In the genomic region with DNA sequence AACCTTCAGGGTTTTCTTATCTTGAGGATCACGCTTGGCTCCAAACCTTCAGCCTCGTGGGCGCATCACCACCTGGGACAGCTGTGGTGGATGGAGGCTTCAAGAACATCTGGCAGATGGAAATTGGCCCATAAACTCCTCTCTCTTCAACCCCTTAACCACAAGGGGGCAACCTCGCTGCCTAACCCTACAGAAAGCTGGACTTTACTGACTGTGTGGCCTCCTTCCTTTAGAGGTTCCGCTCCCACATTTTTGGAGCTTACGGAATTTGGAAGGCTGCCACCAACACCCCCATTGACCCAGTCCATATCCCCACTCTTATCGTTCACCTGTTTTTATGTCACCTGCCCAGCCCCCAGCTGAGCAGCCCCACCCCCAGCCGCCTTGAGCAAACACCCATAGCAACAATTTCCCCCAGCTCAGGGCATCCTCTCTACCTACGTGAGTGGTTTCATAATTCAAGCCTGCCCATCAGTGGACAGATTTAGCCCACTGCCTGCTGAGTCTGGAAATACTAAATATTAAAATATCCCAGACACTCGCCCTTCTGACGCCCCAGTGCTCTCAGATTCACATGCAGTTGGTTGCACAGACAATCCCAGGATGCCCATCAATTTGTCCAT, we compare ENCODE assay signal across 10 mouse cellular contexts.
DNase-seq lines count a peak whose midpoint lies in the region; ATAC-seq and TF ChIP-seq lines count a peak whose summit lies in the region.
"Had no signal": no experiment of that assay in that cellular context is flagged by ENCODE, and none has a peak within 500 bp of the region (broad histone marks: within the 10 kb centered on the region; RNA-seq: fewer than 3 reads in every experiment).

No protein-coding gene starts in this region.

- intact Hi-C loops in heart, postnatal 10 days (cut with DNase I): loop anchor here (2.0 kb wide), 1 partner anchor 380 kb away; no protein-coding TSS in a partner anchor

- TF ChIP-seq POLR2A in bone marrow macrophage, adult 2 months (IDR thresholded peaks at IDR 0.05; ENCODE audit: borderline replicate concordance, low read depth, low read length): no peak

- no peaks in the 10 kb centered on the region for H3K36me3 ChIP-seq in intestine, postnatal 0 days (ENCODE audit: control insufficient read depth, insufficient read depth)
- H3K36me3 ChIP-seq in intestine, embryonic 16.5 days (ENCODE audit: control insufficient read depth, insufficient read depth, low read length): no peaks in the 10 kb centered on the region
- H3K36me3 ChIP-seq in E14TG2a.4 (ENCODE audit: insufficient read depth, low read length): no peaks in the 10 kb centered on the region
- H3K36me3 ChIP-seq: embryonic facial prominence, embryonic 13.5 days had no signal

- H3K4me2 ChIP-seq in intestine, postnatal 0 days (replicated peaks; ENCODE audit: low read depth): no peak overlapping the region
- no peak overlapping the region for H3K4me2 ChIP-seq in intestine, embryonic 16.5 days (ENCODE audit: low read depth, low read length)
- H3K4me2 ChIP-seq: embryonic facial prominence, embryonic 13.5 days had no signal

- no peak overlapping the region for H3K27ac ChIP-seq in intestine, postnatal 0 days (ENCODE audit: low read depth, low read length)
- H3K27ac ChIP-seq in intestine, embryonic 16.5 days (ENCODE audit: low read length): no peak overlapping the region
- no peak overlapping the region for H3K27ac ChIP-seq in bone marrow macrophage, adult 2 months (ENCODE audit: insufficient read depth, low read depth, low read length)
- H3K27ac ChIP-seq: embryonic facial prominence, embryonic 13.5 days had no signal

- DNase-seq in heart, postnatal 10 days: peak; percentile 41 to 66
- peak; percentile 13 to 37 for DNase-seq in lung, adult 18-20 months
- DNase-seq in spleen, postnatal 36 days (ENCODE audit: low spot score in 2 of 2): peak; percentile 5 to 21
- no peak for DNase-seq in layer of hippocampus, postnatal 14 days (ENCODE audit: low spot score in 2 of 2)

- no peaks in the 10 kb centered on the region for H3K27me3 ChIP-seq in intestine, postnatal 0 days (replicated peaks; ENCODE audit: control insufficient read depth, insufficient read depth, low read length)
- no peaks in the 10 kb centered on the region for H3K27me3 ChIP-seq in intestine, embryonic 16.5 days (replicated peaks; ENCODE audit: control insufficient read depth, insufficient read depth, low read length)
- H3K27me3 ChIP-seq in E14TG2a.4 (ENCODE audit: insufficient read depth, low read length): peaks cover 5% of the 10 kb centered on the region
- H3K27me3 ChIP-seq: embryonic facial prominence, embryonic 13.5 days had no signal

- WGBS in intestine, postnatal 0 days: 55% methylated on average over 11 of the region's 11 CpGs
- 58% methylated on average over 11 of the region's 11 CpGs for WGBS in intestine, embryonic 16.5 days

- ATAC-seq in intestine, postnatal 0 days: no peak; the same call in 1 of the 2 replicates
- no peak for ATAC-seq in intestine, embryonic 16.5 days

- no peaks in the 10 kb centered on the region for H3K4me1 ChIP-seq in intestine, postnatal 0 days (replicated peaks; ENCODE audit: control insufficient read depth, insufficient read depth, low read length)
- no peaks in the 10 kb centered on the region for H3K4me1 ChIP-seq in intestine, embryonic 16.5 days (ENCODE audit: control insufficient read depth, insufficient read depth, low read length)
- H3K4me1 ChIP-seq in E14TG2a.4 (replicated peaks; ENCODE audit: low read depth, low read length): 0 out of 2 replicates have a peak, but pooled peaks cover 8% of the 10 kb centered on the region
- H3K4me1 ChIP-seq in bone marrow macrophage, adult 2 months (ENCODE audit: control insufficient read depth, insufficient read depth, low read length): no peaks in the 10 kb centered on the region
- H3K4me1 ChIP-seq: megakaryocyte, embryonic 14.5 days had no signal

- H3K9ac ChIP-seq in intestine, postnatal 0 days (ENCODE audit: low read depth, low read length): no peak overlapping the region
- H3K9ac ChIP-seq in intestine, embryonic 16.5 days (ENCODE audit: low read depth, low read length): no peak overlapping the region
- H3K9ac ChIP-seq: embryonic facial prominence, embryonic 13.5 days had no signal

- no peak overlapping the region for H3K4me3 ChIP-seq in intestine, postnatal 0 days (ENCODE audit: low read depth, low read length)
- H3K4me3 ChIP-seq in intestine, embryonic 16.5 days (ENCODE audit: low read length): no peak overlapping the region
- H3K4me3 ChIP-seq in E14TG2a.4 (replicated peaks; ENCODE audit: low read length): no peak overlapping the region
- no peak overlapping the region for H3K4me3 ChIP-seq in bone marrow macrophage, adult 2 months (ENCODE audit: insufficient read depth, low read length)
- H3K4me3 ChIP-seq: embryonic facial prominence, embryonic 13.5 days; megakaryocyte, embryonic 14.5 days had no signal

- TF ChIP-seq CTCF in intestine, postnatal 0 days (IDR thresholded peaks at IDR 0.05; ENCODE audit: low read depth): peak; percentile 79
- TF ChIP-seq CTCF in E14TG2a.4 (conservative IDR thresholded peaks at IDR 0.05; ENCODE audit: low read length): peak; percentile 53
- 0 out of 2 replicates have a peak, but pooled peaks have one; percentile 7 for TF ChIP-seq CTCF in bone marrow macrophage, adult 2 months (IDR thresholded peaks at IDR 0.05; ENCODE audit: low read depth, low read length)

- H3K9me3 ChIP-seq in intestine, postnatal 0 days (ENCODE audit: control insufficient read depth): no peaks in the 10 kb centered on the region
- no peaks in the 10 kb centered on the region for H3K9me3 ChIP-seq in intestine, embryonic 16.5 days (ENCODE audit: control insufficient read depth, low read length)
- H3K9me3 ChIP-seq in E14TG2a.4 (ENCODE audit: low read length): no peaks in the 10 kb centered on the region; the same call in 1 of the 2 replicates
- H3K9me3 ChIP-seq: embryonic facial prominence, embryonic 13.5 days; megakaryocyte, embryonic 14.5 days had no signal

Comparison
In these comparisons a context has a peak if more than half of its experiments do, and no peak if none do; other contexts are left out.
1. CTCF ChIP-seq: peak in every context shown above with its lines; median percentile 79 in intestine, postnatal 0 days; 53 in E14TG2a.4; 7 in bone marrow macrophage, adult 2 months.
2. DNase-seq: peak in heart, postnatal 10 days (2 of 2), lung, adult 18-20 months (2 of 2) and spleen, postnatal 36 days (2 of 2); none in layer of hippocampus, postnatal 14 days (0 of 2).